Mouse (Mus musculus) stomach, embryonic 16.5 days (tissue): ENCODE data around the gene Fth1. TPM values are rescaled to one million over a fixed set of nuclear protein-coding genes. Genes with fewer than 3 reads are reported as not detected.
"Not testable (repeated sequence)": the region's sequence is repeated elsewhere in the genome, so short reads cannot be mapped to it uniquely, and the experiment has no call there.

Source experiments
- ATAC-seq: fragments of 200-750 bp; cut with Nextera tagmentation; 2 replicates; pipeline ENCODE4 v1.8.0; 2017; ENCODE audit warnings: moderate number of reproducible peaks, moderate TSS enrichment; ENCODE audit not compliant: insufficient read depth, low FRiP score
- H3K27ac ChIP-seq: fragments of 300-500 bp; sonication (generic); 2 replicates; pipeline ENCODE4 v1.5.1; 2014; ENCODE audit warnings: low read length
- H3K27me3 ChIP-seq: fragments of 300-500 bp; sonication (generic); 2 replicates; pipeline ENCODE4 v1.6.1; 2014; ENCODE audit warnings: low read length, control low read depth, mixed read lengths; ENCODE audit not compliant: control insufficient read depth, insufficient read depth
- H3K36me3 ChIP-seq: fragments of 300-500 bp; sonication (generic); 2 replicates; pipeline ENCODE4 v1.6.1; 2014; ENCODE audit warnings: low read length; ENCODE audit not compliant: control insufficient read depth, insufficient read depth
- H3K4me1 ChIP-seq: fragments of 300-500 bp; sonication (generic); 2 replicates; pipeline ENCODE4 v1.6.1; 2014; ENCODE audit warnings: low read length, control low read depth, mixed read lengths; ENCODE audit not compliant: control insufficient read depth, insufficient read depth
- H3K4me2 ChIP-seq: fragments of 300-500 bp; sonication (generic); 2 replicates; pipeline ENCODE4 v1.6.1; 2014; ENCODE audit warnings: low read depth, low read length, mixed read lengths
- H3K4me3 ChIP-seq: fragments of 300-500 bp; sonication (generic); replicated peaks from 2 replicates; pipeline ENCODE4 v1.5.1; 2014; ENCODE audit warnings: mild to moderate bottlenecking, low read length
- H3K9ac ChIP-seq: fragments of 300-500 bp; sonication (generic); 2 replicates; pipeline ENCODE4 v1.6.1; 2014; ENCODE audit warnings: low read length
- H3K9me3 ChIP-seq: fragments of 300-500 bp; sonication (generic); replicated peaks from 2 replicates; pipeline ENCODE4 v1.6.1; 2016; ENCODE audit warnings: low read length, control low read depth; ENCODE audit not compliant: control insufficient read depth
- WGBS: fragments of 180-500 bp; shearing (Covaris S2); extraction: QIAGEN DNeasy Blood & Tissue Kit; methylation state at CpG from one replicate; pipeline ENCODE4 v1.1.7; 2014; 5-methylcytosine and 5-hydroxymethylcytosine counted together
- polyA plus RNA-seq: library from polyadenylated mRNA; unstranded; fragments of >200 nt; fragmentation: Nextera tagmentation; extraction: Ambion mirVana; gene quantifications from 2 replicates; pipeline ENCODE4 v1.2.1, GENCODE M21; 2015

Gene Fth1
- 1,902 and 2,108 TPM in 2 replicates for polyA plus RNA-seq

DNA sequence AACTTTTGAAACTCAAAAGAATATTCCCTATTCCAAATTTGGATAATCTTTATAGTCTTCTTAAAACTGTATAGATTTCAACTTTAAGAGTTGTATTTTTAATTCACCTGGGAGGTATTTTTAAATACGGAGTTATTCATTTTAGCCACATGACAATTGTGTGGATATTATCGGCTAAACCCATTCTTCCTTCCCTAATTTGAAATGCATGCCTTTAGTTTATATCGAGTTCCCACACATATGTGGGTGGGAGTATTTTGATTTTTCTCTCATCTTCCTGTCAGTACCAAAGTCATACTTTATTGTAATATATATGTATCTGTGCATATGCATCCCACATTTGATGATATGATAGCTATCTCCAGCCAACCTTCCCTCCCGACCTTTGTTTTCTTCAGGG lies at the start of gene Fth1:
Fth1 (plus strand) TSS at position 341 of the 400 bp plus-strand sequence.
- ATAC-seq, result no peak
- no peak within 1 kb of the TSS for H3K4me2 ChIP-seq
- 91% methylated on average over 4 of the region's 4 CpGs for WGBS
- H3K9ac ChIP-seq, result no peak within 1 kb of the TSS
- no peak within 1 kb of the TSS for H3K4me3 ChIP-seq
- no peaks in the 10 kb centered on the region for H3K9me3 ChIP-seq
- no peaks in the 10 kb centered on the region for H3K27me3 ChIP-seq
- H3K36me3 ChIP-seq, result peaks cover 3% of the 10 kb centered on the region
- peaks cover 30% of the 10 kb centered on the region for H3K4me1 ChIP-seq
- no peak within 1 kb of the TSS for H3K27ac ChIP-seq

DNA sequence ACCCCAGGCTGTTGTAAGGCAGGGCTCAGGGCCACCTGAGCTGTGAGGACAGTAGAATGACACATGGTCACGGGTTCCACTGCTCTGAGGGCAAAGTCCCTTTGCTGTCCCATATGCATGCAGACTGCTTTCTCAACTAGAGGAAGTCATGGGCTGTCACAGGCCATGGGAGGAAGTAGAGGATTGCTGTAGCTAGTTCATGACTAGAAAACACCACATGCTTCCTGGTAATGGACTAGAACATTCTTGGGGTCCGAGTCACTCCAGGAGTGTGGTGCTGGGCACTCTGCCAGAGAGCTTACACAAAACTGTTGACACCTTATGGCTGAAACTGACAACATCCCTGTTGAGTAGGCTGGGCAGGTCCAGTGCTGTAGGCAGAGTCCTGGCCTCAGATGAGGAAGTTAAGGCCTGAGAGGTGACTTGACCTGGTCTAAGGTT lies 49.2 kb upstream of the Fth1 start:
- not testable (repeated sequence) for H3K27me3 ChIP-seq, H3K9ac ChIP-seq, H3K4me2 ChIP-seq, H3K27ac ChIP-seq, H3K4me3 ChIP-seq, H3K4me1 ChIP-seq, H3K9me3 ChIP-seq, H3K36me3 ChIP-seq
- peak; percentile 65 for ATAC-seq
- WGBS, result 77% methylated on average over 2 of the region's 2 CpGs

DNA sequence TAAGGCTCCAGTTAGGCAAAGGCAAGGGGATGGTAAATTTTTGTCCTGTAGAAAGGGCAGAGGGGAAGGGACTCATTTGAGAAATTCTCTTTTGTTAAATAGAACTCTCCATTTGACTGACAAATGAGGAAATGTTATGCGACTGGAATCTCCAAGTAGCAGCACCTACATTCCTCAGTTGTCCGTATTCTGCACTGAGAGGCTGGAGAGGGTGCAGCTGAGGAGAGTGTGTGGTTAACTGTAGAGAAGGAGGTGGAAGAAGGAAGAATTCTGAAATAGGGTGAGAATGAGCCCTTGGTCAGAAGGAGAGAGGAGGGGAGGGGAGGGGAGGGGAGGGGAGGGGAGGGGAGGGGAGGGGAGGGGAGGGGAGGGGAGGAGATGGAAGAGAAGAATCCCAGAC lies 46.5 kb upstream of the Fth1 start:
- no peak overlapping the region for H3K4me2 ChIP-seq
- H3K36me3 ChIP-seq, result no peaks in the 10 kb centered on the region
- no peaks in the 10 kb centered on the region for H3K9me3 ChIP-seq
- no peak for ATAC-seq
- 55% methylated on average over 2 of the region's 2 CpGs for WGBS
- no peak overlapping the region for H3K27ac ChIP-seq
- no peaks in the 10 kb centered on the region for H3K27me3 ChIP-seq
- H3K9ac ChIP-seq, result no peak overlapping the region
- no peaks in the 10 kb centered on the region for H3K4me1 ChIP-seq
- H3K4me3 ChIP-seq, result no peak overlapping the region

DNA sequence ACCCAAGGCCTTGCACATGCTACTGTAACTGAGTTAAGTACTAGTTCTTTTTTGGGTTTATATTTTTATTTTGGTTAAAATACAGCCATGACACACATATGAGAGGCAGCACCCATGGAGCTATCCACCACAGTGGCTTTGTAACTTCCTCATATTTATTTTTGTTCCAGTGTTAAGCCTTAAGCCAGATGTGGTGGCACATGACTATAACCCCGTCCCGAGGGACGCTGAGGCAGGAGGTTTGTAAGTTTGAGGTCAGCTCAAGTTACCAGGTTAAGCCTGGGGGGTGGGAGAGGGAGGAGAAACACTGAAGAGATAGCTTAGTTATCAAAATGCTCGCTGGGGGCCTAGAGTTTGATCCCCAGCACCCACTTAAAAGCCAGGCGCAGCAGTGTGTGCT lies 43.8 kb upstream of the Fth1 start:
- no peak for ATAC-seq
- H3K4me2 ChIP-seq, result no peak overlapping the region
- no peak overlapping the region for H3K4me3 ChIP-seq
- H3K9ac ChIP-seq, result no peak overlapping the region
- WGBS, result 61% methylated on average over 5 of the region's 5 CpGs
- H3K27ac ChIP-seq, result no peak overlapping the region
- H3K4me1 ChIP-seq, result no peaks in the 10 kb centered on the region
- no peaks in the 10 kb centered on the region for H3K9me3 ChIP-seq
- H3K27me3 ChIP-seq, result no peaks in the 10 kb centered on the region
- H3K36me3 ChIP-seq, result no peaks in the 10 kb centered on the region

DNA sequence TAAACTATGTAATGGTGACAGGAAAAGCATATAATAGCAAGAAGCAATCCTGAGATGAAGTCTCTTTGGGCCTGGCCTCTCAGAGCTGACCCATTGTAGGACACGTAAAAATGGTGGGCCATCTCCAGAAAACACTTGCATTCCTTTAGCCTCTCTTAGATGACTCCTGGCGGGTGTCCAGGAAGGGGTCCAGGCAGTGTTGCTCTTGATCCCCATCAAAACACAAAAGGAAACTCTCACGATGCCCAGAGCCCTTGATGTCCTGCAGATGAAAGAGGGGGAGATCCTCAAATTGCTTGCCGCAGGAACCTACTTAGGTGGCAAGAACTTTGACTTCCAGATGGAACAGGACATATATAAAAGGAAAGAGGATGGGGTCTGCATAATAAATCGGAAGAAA lies 43.0 kb upstream of the Fth1 start:
- ATAC-seq, result no peak
- no peaks in the 10 kb centered on the region for H3K27me3 ChIP-seq
- no peak overlapping the region for H3K9ac ChIP-seq
- no peaks in the 10 kb centered on the region for H3K36me3 ChIP-seq
- no peak overlapping the region for H3K4me3 ChIP-seq
- no peak overlapping the region for H3K4me2 ChIP-seq
- no peaks in the 10 kb centered on the region for H3K9me3 ChIP-seq
- WGBS, result 62% methylated on average over 5 of the region's 5 CpGs
- no peak overlapping the region for H3K27ac ChIP-seq
- H3K4me1 ChIP-seq, result no peaks in the 10 kb centered on the region

DNA sequence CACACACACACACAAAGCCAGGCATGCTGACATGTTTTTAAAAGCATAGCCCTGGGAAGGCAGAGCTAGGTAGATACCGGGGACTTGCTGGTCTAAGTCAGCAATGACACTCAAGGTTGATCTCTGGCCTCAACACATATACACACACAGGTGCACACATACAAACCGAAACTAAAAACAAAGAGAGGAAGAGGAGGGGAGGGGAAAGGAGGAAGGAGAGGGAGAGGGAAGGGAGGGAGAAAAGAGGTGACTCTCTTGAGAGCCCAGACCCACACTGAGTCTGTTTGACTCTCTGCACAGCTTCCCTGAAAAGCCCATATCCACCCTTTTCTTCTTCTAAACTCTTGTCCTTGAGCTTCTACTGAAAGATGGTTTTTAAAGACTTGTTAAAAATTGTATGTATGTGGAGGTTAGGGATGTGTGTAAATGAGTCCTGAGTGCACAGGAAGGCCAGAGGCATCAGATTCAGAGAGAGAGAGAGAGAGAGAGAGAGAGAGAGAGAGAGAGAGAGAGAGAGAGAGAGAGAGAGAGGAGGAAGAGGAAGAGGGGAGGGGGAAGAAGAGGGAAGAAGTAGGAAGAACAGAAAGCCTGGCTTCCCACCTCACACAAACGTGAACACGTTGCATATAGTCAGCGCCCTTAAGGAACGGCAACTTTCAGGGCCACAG lies 42.1 kb upstream of the Fth1 start:
- ATAC-seq, result no peak
- no peak overlapping the region for H3K4me3 ChIP-seq
- H3K4me2 ChIP-seq, result no peak overlapping the region
- H3K4me1 ChIP-seq, result peaks cover 4% of the 10 kb centered on the region; the same call in 1 of the 2 replicates
- H3K27ac ChIP-seq, result no peak overlapping the region
- no peaks in the 10 kb centered on the region for H3K9me3 ChIP-seq
- H3K27me3 ChIP-seq, result no peaks in the 10 kb centered on the region
- no peaks in the 10 kb centered on the region for H3K36me3 ChIP-seq
- no peak overlapping the region for H3K9ac ChIP-seq
- 71% methylated on average over 6 of the region's 6 CpGs for WGBS

DNA sequence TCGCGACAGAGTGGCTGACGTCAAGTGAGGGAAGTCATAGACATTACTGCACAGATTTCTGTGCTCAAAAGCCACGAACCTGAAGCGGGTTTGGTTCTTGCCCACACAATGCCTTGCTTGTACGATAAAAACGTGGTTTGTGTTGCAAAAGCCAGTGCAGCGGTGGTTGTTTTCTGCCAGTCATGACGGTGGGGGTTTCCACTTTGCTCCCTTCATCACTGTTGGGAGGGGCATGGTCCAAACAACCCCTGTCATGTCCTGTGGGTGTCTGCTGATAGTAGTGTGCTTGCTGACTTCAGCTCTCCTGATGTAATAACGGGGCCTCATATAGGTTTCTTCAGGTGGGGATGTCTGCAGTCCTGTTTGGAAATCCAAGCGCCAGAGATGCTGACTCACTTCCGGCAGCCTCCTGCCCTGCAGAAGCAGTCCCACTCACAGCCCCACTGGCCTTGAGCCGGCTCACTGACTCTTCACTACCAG lies 41.5 kb upstream of the Fth1 start:
- WGBS, result 60% methylated on average over 13 of the region's 13 CpGs
- H3K36me3 ChIP-seq, result no peaks in the 10 kb centered on the region
- H3K27me3 ChIP-seq, result no peaks in the 10 kb centered on the region
- ATAC-seq, result no peak
- no peak overlapping the region for H3K27ac ChIP-seq
- H3K9ac ChIP-seq, result no peak overlapping the region
- H3K4me1 ChIP-seq, result peaks cover 5% of the 10 kb centered on the region; the same call in 1 of the 2 replicates
- no peak overlapping the region for H3K4me2 ChIP-seq
- H3K4me3 ChIP-seq, result no peak overlapping the region
- no peaks in the 10 kb centered on the region for H3K9me3 ChIP-seq

DNA sequence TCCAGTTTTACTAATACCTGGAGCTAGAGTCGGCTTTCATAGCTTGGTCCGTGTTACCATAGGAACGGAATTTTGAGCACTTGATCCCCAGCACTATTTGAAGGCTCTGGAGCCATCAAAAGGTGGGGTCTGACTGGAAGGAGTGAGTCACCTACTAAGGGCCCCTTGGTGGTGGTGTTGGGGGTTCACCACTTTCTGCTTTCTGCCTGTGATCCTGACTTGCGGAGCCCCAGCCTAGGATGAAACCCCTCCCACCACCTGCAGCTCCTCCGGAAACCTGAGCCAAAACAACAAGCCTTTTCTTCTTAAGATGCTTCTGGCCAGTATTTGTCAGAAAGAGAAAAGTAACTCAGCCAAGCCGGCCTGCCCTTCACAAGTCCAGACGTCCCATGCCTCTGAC lies 40.6 kb upstream of the Fth1 start:
- Histone ChIP-seq H3K4me3 (no peak overlapping the region), H3K4me1 (peaks cover 5% of the 10 kb centered on the region; the same call in 1 of the 2 replicates), H3K9me3 (no peaks in the 10 kb centered on the region), H3K27ac (no peak overlapping the region), H3K36me3 (no peaks in the 10 kb centered on the region), H3K9ac (no peak overlapping the region), H3K27me3 (no peaks in the 10 kb centered on the region), H3K4me2 (no peak overlapping the region)
- WGBS, result 64% methylated on average over 7 of the region's 7 CpGs
- no peak for ATAC-seq

DNA sequence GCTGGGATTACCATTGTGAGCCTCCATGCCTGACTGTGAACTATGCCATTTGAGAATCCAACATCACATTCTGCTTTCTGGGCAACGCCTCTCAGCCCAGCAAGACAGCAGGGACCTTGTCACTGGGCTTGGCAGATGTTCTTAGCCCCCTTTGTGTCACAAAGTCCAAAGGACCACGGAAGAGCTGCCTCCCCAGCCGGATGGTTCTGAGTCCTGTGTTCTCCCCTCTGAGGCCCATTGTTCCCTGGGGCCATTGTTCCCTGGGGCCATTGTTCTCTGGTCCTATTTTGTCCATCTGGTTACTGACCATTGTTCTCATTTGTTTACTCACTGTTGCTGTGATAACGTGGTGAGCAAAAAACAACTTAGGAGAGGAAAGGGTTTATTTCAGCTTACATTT lies 39.5 kb upstream of the Fth1 start:
- Histone ChIP-seq H3K4me2 (no peak overlapping the region), H3K36me3 (no peaks in the 10 kb centered on the region), H3K27me3 (no peaks in the 10 kb centered on the region), H3K4me1 (peaks cover 5% of the 10 kb centered on the region; the same call in 1 of the 2 replicates), H3K9ac (no peak overlapping the region), H3K9me3 (no peaks in the 10 kb centered on the region), H3K4me3 (no peak overlapping the region), H3K27ac (no peak overlapping the region)
- no peak for ATAC-seq
- WGBS, result 47% methylated on average over 4 of the region's 4 CpGs
